Mouse (Mus musculus): Measurements from ENCODE around the gene Olfr693. TPM values are rescaled to one million over a fixed set of nuclear protein-coding genes. Genes with fewer than 3 reads are reported as not detected.
"Not testable (repeated sequence)": the region's sequence is repeated elsewhere in the genome, so short reads cannot be mapped to it uniquely, and the experiment has no call there.

Gene Olfr693
- 0.19 TPM in 1 of 2 replicates, not detected in the other for polyA plus RNA-seq (2012; rRNA removed)

DNA sequence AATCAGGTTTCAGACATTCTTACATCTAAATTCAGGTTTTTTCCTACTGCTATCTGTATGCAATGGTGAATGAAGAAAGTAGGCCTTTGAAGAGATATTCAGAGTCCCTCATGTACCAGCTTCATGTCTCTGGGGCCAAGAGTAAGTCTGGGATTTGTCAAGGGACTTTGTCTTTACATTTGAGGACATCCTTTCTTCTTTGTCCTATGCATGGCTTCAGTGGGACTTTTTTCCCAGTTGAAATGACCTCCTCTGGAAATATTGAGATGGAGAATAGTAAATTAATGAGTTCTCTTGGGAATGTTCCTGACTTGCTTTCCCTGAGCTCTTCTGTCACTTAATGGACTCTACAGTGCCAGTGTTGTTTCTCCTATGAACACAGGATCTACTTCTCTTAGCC is at the start of gene Olfr693:
Gene Olfr693 (minus strand): TSS at position 101 of the 400 bp plus-strand sequence.
- H3K36me3 ChIP-seq (ENCODE audit: control insufficient read depth, insufficient read depth, low read length) = no peaks in the 10 kb centered on the region
- no peaks in the 10 kb centered on the region for H3K4me1 ChIP-seq (ENCODE audit: control insufficient read depth, insufficient read depth, low read length)
- H3K27me3 ChIP-seq (ENCODE audit: control insufficient read depth, insufficient read depth, low read length) = no peaks in the 10 kb centered on the region
- no peak within 1 kb of the TSS for H3K4me3 ChIP-seq (ENCODE audit: control insufficient read depth, low read depth, low read length)
- TF ChIP-seq POLR2A (IDR thresholded peaks at IDR 0.05; ENCODE audit: control insufficient read depth, low read depth, low read length) (no peak), CTCF (IDR thresholded peaks at IDR 0.05; ENCODE audit: control insufficient read depth, insufficient read depth, insufficient replicate concordance, low read depth, low read length) (no peak)
- no peak within 1 kb of the TSS for H3K27ac ChIP-seq (ENCODE audit: control insufficient read depth, insufficient read depth, low read depth, low read length)

GRCm38 (mm10) chr7:106725654-106726053 is 45.3 kb upstream of the Olfr693 start:
- H3K27me3 ChIP-seq (ENCODE audit: control insufficient read depth, insufficient read depth, low read length); H3K4me1 ChIP-seq (ENCODE audit: control insufficient read depth, insufficient read depth, low read length); H3K4me3 ChIP-seq (ENCODE audit: control insufficient read depth, low read depth, low read length); H3K36me3 ChIP-seq (ENCODE audit: control insufficient read depth, insufficient read depth, low read length); H3K27ac ChIP-seq (ENCODE audit: control insufficient read depth, insufficient read depth, low read depth, low read length): not testable (repeated sequence)

DNA sequence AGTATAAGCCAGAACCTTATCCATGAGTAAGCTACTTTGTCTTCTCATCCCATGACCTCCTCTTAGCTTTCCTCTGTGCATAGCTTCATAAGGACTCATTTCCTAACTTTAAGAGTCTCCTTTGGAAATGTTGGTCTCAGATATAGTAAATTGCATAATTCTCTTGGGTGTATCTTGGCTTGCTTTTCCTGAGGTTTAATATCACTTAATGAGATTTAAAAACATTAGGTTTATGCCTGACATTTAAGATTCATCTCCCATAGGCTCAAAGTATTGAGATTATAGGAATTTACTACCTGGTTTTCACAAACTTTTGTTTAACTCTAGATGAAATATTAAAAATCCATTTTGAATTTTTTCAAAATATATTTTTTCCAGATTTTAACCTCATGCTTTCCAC is 35.9 kb upstream of the Olfr693 start, which contains the start of gene Olfr695:
Gene Olfr695 (minus strand): TSS at position 101 of the 400 bp plus-strand sequence.
- Histone ChIP-seq H3K36me3 (ENCODE audit: control insufficient read depth, insufficient read depth, low read length) (no peaks in the 10 kb centered on the region), H3K4me3 (ENCODE audit: control insufficient read depth, low read depth, low read length) (no peak within 1 kb of the TSS), H3K27ac (ENCODE audit: control insufficient read depth, insufficient read depth, low read depth, low read length) (no peak within 1 kb of the TSS), H3K27me3 (ENCODE audit: control insufficient read depth, insufficient read depth, low read length) (no peaks in the 10 kb centered on the region), H3K4me1 (ENCODE audit: control insufficient read depth, insufficient read depth, low read length) (no peaks in the 10 kb centered on the region)
- TF ChIP-seq CTCF (IDR thresholded peaks at IDR 0.05; ENCODE audit: control insufficient read depth, insufficient read depth, insufficient replicate concordance, low read depth, low read length) (no peak), POLR2A (IDR thresholded peaks at IDR 0.05; ENCODE audit: control insufficient read depth, low read depth, low read length) (no peak)

GRCm38 (mm10) chr7:106711463-106711862 is 31.1 kb upstream of the Olfr693 start:
- Histone ChIP-seq H3K27ac (ENCODE audit: control insufficient read depth, insufficient read depth, low read depth, low read length) (no peak overlapping the region), H3K27me3 (ENCODE audit: control insufficient read depth, insufficient read depth, low read length) (no peaks in the 10 kb centered on the region), H3K4me3 (ENCODE audit: control insufficient read depth, low read depth, low read length) (no peak overlapping the region), H3K4me1 (ENCODE audit: control insufficient read depth, insufficient read depth, low read length) (no peaks in the 10 kb centered on the region), H3K36me3 (ENCODE audit: control insufficient read depth, insufficient read depth, low read length) (no peaks in the 10 kb centered on the region)
- no peak for TF ChIP-seq CTCF (IDR thresholded peaks at IDR 0.05; ENCODE audit: control insufficient read depth, insufficient read depth, insufficient replicate concordance, low read depth, low read length)
- TF ChIP-seq POLR2A (IDR thresholded peaks at IDR 0.05; ENCODE audit: control insufficient read depth, low read depth, low read length) = no peak

DNA sequence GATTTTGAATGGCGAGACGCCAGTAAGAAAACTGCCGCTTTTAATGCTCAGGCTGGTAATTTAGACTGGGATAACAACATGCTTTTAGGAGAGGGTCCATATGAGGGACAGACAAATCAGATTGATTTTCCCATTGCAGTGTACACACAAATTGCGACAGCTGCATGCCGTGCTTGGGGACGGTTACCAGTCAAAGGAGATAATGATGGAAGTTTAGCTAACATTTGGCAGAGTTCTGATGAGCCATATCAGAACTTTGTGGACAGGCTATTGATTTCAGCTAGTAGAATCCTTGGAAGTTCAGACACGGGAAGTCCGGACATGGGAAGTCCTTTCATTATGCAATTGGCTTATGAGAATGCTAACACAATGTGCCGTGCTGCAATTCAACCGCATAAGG is 27.3 kb upstream of the Olfr693 start:
- H3K4me3 ChIP-seq (ENCODE audit: control insufficient read depth, low read depth, low read length); H3K27me3 ChIP-seq (ENCODE audit: control insufficient read depth, insufficient read depth, low read length); H3K27ac ChIP-seq (ENCODE audit: control insufficient read depth, insufficient read depth, low read depth, low read length); H3K36me3 ChIP-seq (ENCODE audit: control insufficient read depth, insufficient read depth, low read length); H3K4me1 ChIP-seq (ENCODE audit: control insufficient read depth, insufficient read depth, low read length): not testable (repeated sequence)

DNA sequence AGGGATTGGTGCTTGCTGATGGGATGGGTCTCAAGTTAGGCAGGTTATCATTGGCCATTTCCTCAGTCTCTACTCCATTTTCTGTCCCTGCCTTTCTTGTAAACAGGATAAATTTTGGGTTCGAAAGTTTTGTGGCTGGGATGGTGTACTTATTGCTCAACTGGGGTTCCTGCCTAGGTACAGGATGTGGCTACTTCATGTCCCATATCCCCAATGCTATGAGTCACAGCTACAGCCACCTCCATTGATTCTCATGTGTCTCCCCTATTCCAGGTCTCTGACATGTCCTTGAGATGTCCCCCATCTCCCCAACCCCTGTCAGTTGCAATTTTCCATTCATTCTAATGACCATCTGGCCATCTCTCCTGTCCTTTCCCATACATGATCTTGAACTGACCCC is 16.5 kb upstream of the Olfr693 start:
- TF ChIP-seq POLR2A (IDR thresholded peaks at IDR 0.05; ENCODE audit: control insufficient read depth, low read depth, low read length) (no peak), CTCF (IDR thresholded peaks at IDR 0.05; ENCODE audit: control insufficient read depth, insufficient read depth, insufficient replicate concordance, low read depth, low read length) (no peak)
- H3K27ac ChIP-seq (ENCODE audit: control insufficient read depth, insufficient read depth, low read depth, low read length) = no peak overlapping the region
- no peaks in the 10 kb centered on the region for H3K4me1 ChIP-seq (ENCODE audit: control insufficient read depth, insufficient read depth, low read length)

DNA sequence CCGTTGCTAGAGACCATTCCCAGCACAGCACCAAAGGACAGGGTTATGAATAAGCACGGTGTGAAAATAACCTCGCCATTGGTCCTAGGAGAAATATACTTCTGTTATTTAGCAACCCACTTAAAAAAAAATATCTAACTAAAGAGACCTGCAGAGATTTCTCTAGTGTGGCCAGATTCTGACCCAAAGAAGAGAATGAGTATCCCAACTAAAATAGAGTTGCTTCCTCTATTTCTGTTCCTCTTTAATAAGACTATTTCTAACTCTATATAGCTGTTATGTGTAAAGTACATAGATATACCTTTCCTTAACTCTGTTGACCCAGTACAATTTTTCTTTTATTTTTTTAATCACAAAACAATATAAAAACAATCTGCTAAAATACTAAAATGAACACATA is 12.6 kb upstream of the Olfr693 start:
- no peak overlapping the region for H3K27ac ChIP-seq (ENCODE audit: control insufficient read depth, insufficient read depth, low read depth, low read length)
- no peak overlapping the region for H3K4me3 ChIP-seq (ENCODE audit: control insufficient read depth, low read depth, low read length)
- TF ChIP-seq CTCF (IDR thresholded peaks at IDR 0.05; ENCODE audit: control insufficient read depth, insufficient read depth, insufficient replicate concordance, low read depth, low read length) (no peak), POLR2A (IDR thresholded peaks at IDR 0.05; ENCODE audit: control insufficient read depth, low read depth, low read length) (no peak)
- no peaks in the 10 kb centered on the region for H3K27me3 ChIP-seq (ENCODE audit: control insufficient read depth, insufficient read depth, low read length)
- H3K36me3 ChIP-seq (ENCODE audit: control insufficient read depth, insufficient read depth, low read length) = no peaks in the 10 kb centered on the region
- no peaks in the 10 kb centered on the region for H3K4me1 ChIP-seq (ENCODE audit: control insufficient read depth, insufficient read depth, low read length)

More for the DNA sequence above, 16.5 kb upstream of the Olfr693 start:
- no peaks in the 10 kb centered on the region for H3K27me3 ChIP-seq (ENCODE audit: control insufficient read depth, insufficient read depth, low read length)
- H3K4me3 ChIP-seq (ENCODE audit: control insufficient read depth, low read depth, low read length) = no peak overlapping the region
- H3K36me3 ChIP-seq (ENCODE audit: control insufficient read depth, insufficient read depth, low read length) = no peaks in the 10 kb centered on the region

DNA sequence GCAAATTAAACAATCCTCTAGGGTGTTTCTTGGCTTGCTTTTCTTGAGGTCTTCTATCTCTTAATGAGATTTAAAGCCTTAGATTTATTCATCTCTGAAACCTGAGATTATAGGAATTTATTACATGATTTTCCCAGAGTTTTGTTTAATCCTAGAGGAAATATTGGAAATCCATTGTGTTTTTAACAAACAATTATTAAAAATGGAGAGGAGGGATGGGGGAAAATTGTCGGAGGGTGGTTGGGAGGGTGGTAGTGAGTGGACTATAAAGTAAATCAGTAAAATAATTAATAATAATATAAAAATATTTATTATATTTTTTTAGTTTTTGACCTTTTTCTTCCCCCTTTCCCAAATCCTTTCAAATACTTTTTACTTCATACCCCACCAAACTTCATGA is 11.3 kb upstream of the Olfr693 start, which contains the start of gene Olfr694:
Gene Olfr694 (minus strand): TSS at position 101 of the 400 bp plus-strand sequence.
- Histone ChIP-seq H3K36me3 (ENCODE audit: control insufficient read depth, insufficient read depth, low read length) (no peaks in the 10 kb centered on the region), H3K27ac (ENCODE audit: control insufficient read depth, insufficient read depth, low read depth, low read length) (no peak within 1 kb of the TSS), H3K4me3 (ENCODE audit: control insufficient read depth, low read depth, low read length) (no peak within 1 kb of the TSS), H3K4me1 (ENCODE audit: control insufficient read depth, insufficient read depth, low read length) (no peaks in the 10 kb centered on the region), H3K27me3 (ENCODE audit: control insufficient read depth, insufficient read depth, low read length) (no peaks in the 10 kb centered on the region)
- TF ChIP-seq CTCF (IDR thresholded peaks at IDR 0.05; ENCODE audit: control insufficient read depth, insufficient read depth, insufficient replicate concordance, low read depth, low read length) = no peak
